Mouse (Mus musculus) cortical plate, adult 2 months (tissue): ENCODE measurements around the gene Abcb4.

Experiments used
- CTCF ChIP-seq: fragments of 200-500 bp; IDR thresholded peaks from 2 replicates; pipeline ENCODE4 v1.5.1; 2011; ENCODE audit warnings: mild to moderate bottlenecking, control low read depth, low read length; ENCODE audit not compliant: insufficient read depth; ENCODE audit errors: extremely low read depth
- POLR2A ChIP-seq: fragments of 200-500 bp; IDR thresholded peaks from 2 replicates; pipeline ENCODE4 v1.6.1; 2011; ENCODE audit warnings: mild to moderate bottlenecking, low read length, control low read depth; ENCODE audit not compliant: insufficient read depth; ENCODE audit errors: extremely low read depth

DNA sequence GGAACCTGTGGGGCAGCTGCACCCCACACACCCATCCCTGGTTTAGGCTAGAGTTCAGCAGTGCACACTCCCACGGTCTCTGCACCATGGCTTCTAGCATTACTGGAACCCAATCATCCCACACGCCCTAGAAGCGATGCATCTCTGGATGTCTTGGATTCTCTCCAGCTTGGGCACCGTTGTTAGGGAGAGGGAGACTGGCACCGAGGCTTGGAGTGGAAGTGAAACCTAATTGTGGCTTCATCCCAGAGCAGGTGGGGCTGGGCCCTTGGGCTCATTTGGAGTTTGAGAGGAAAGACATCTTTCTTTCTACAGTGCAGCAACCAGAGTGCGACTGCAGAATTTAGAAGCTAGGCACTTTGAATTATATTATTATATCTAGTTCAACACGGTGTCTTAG, 44.4 kb downstream of the Abcb4 start:
- no peak for TF ChIP-seq POLR2A
- no peak for TF ChIP-seq CTCF
